Mouse (Mus musculus) liver, adult 10 weeks (tissue): ENCODE measurements around the gene Rbm20. TPM values are rescaled to one million over a fixed set of nuclear protein-coding genes. Genes with fewer than 3 reads are reported as not detected.

ENCODE experiments used
- polyA plus RNA-seq: library from polyadenylated mRNA; stranded (reverse); fragments of 350-450 nt; fragmentation: Illumina TruSeq; extraction: RNeasy Lipid Tissue Mini Kit (QIAGEN cat#74804); gene quantifications from one replicate; pipeline ENCODE4 v1.2.3, GENCODE M21; 2014; ENCODE audit warnings: low read depth, low replicate concordance

Gene Rbm20
- polyA plus RNA-seq, result 0.61 TPM

DNA sequence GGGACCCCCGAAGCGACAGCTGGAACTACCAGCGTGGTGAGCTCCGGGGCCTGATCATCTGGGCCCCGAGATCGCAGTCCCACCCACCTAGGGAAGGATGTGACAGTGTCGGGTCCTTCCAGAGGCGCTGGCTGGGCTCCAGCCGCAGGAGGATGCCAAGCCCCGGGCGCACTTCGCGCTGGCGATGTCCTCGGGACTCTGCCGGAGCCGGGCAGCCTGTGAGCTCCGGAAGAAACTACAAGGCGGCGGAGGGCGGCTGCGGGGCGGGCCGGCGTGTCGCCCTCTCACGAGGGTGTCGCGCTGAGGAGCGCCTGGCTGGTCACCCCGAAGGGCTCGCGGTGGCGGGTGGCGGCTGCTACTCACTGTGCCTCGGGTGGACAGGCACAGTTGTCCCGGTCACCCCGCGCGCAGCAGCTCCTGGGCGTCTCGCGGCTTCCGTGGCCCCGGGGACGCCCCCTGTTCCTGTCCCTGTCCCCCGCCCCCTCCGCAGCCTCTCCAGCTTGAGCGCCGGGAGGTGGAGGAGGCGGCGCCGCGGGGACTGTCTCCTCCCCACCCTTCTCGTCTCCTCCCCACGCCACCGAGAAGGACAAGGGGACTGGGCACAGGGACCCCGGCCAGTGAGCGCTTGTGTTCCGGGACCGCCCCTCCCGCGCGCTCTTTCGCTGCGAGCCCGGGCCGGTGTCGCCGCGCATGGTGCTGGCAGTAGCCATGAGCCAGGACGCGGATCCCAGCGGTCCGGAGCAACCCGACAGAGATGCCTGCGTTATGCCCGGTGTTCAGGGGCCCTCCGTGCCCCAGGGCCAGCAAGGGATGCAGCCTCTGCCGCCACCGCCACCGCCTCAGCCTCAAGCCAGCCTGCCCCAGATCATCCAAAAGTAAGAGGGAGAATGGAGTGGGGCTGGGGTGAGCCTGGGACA, at the start of gene Rbm20:
Rbm20 (plus strand) TSS at position 589 of the 917 bp plus-strand sequence.

DNA sequence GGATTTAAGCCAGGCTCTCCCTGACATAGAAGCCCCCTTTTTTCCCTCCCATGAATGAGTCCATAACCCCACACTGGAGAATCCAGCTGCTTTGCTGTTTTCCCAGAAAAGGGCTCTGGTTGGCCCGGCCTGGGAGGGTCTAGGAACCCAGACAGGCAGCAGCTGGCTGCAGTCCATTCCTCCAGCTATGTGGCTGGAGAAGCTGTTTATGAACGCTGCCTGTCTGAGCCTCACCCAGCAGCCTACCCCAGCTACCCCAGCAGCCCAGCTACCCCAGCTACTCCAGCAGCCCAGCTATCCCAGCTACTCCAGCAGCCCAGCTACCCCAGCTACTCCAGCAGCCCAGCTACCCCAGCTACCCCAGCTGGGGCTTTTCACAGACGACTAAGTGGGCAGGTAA, 215.0 kb downstream of the Rbm20 start, which contains the start of gene Pdcd4:
Pdcd4 (plus strand) TSS at position 171 of the 400 bp plus-strand sequence.

Other genes starting within 250 kb of the Rbm20 start
- gene Dusp5, start 148.2 kb upstream of the Rbm20 start, polyA plus RNA-seq, result 0.50 TPM
- 10.7 TPM for gene Nutf2-ps1, start 88.2 kb upstream of the Rbm20 start, polyA plus RNA-seq
- 26.4 TPM for gene Smc3, start 76.9 kb upstream of the Rbm20 start, polyA plus RNA-seq
- gene Pdcd4, start 214.9 kb downstream of the Rbm20 start, polyA plus RNA-seq, result 158 TPM